Mouse (Mus musculus) MEL (cell line): ENCODE measurements around the gene Tsfm. TPM values are rescaled to one million over a fixed set of nuclear protein-coding genes. Genes with fewer than 3 reads are reported as not detected.
A peak's percentile ranks its signal among the peaks of the same experiment; 100 is the strongest.

Experiments used
- DNase-seq: peaks from one replicate; pipeline ENCODE4 v3.0.0; 2011; ENCODE audit warnings: low read depth, low spot score
- H3K27ac ChIP-seq: 2 replicates; pipeline ENCODE4 v1.5.1; 2012; ENCODE audit warnings: low read depth, mild to moderate bottlenecking, control low read depth, low read length, moderate library complexity; ENCODE audit not compliant: control insufficient read depth
- H3K27me3 ChIP-seq, 2 experiments: fragments of 150-350 bp in 1 of 2; sonication (generic) in 1 of 2; 2 replicates each; pipeline ENCODE4 v1.6.1; 2012; ENCODE audit warnings: low read length in 2 of 2, mild to moderate bottlenecking in 2 of 2, improper control_type of control experiment in 1 of 2, moderate library complexity in 1 of 2; ENCODE audit not compliant: insufficient read depth in 2 of 2, control insufficient read depth in 1 of 2
- H3K36me3 ChIP-seq, 2 experiments: 2 replicates each; pipeline ENCODE4 v1.6.1; 2012 to 2014; ENCODE audit warnings: low read length in 2 of 2, improper control_type of control experiment in 1 of 2, inconsistent platforms in 1 of 2, mild to moderate bottlenecking in 1 of 2; ENCODE audit not compliant: insufficient read depth in 2 of 2, control insufficient read depth in 1 of 2
- H3K4me1 ChIP-seq, 2 experiments: fragments of 150-350 bp in 1 of 2; sonication (generic) in 1 of 2; 2 replicates each; pipeline ENCODE4 v1.6.1; 2012; ENCODE audit warnings: low read length in 2 of 2, improper control_type of control experiment in 1 of 2, mild to moderate bottlenecking in 1 of 2; ENCODE audit not compliant: insufficient read depth in 2 of 2, control insufficient read depth in 1 of 2
- H3K4me3 ChIP-seq, 2 experiments: fragments of 150-350 bp in 1 of 2; sonication (generic) in 1 of 2; 2 replicates each; pipeline ENCODE4 v1.5.1; 2012; ENCODE audit warnings: low read depth in 2 of 2, low read length in 2 of 2, mild to moderate bottlenecking in 2 of 2, moderate library complexity in 2 of 2, control low read depth in 1 of 2, improper control_type of control experiment in 1 of 2; ENCODE audit not compliant: control insufficient read depth in 1 of 2, insufficient read depth in 1 of 2
- H3K79me2 ChIP-seq: 2 replicates; pipeline ENCODE4 v1.6.1; 2012; ENCODE audit warnings: mild to moderate bottlenecking, low read length, moderate library complexity; ENCODE audit not compliant: control insufficient read depth, poor library complexity, insufficient read depth
- H3K9ac ChIP-seq: 2 replicates; pipeline ENCODE4 v1.6.1; 2012; ENCODE audit warnings: low read depth, mild to moderate bottlenecking, control low read depth, low read length, moderate library complexity; ENCODE audit not compliant: control insufficient read depth, poor library complexity, severe bottlenecking
- H3K9me3 ChIP-seq: fragments of 150-350 bp; sonication (generic); replicated peaks from 2 replicates; pipeline ENCODE4 v1.6.1; 2012; ENCODE audit warnings: mild to moderate bottlenecking, low read length, improper control_type of control experiment, moderate library complexity; ENCODE audit not compliant: insufficient read depth
- CHD2 ChIP-seq: IDR thresholded peaks from 2 replicates; pipeline ENCODE4 v1.6.1; 2011; ENCODE audit warnings: low read length, improper control_type of control experiment
- CTCF ChIP-seq, 3 experiments: IDR thresholded peaks in 2 of 3; conservative IDR thresholded peaks in 1 of 3; 2 replicates each; pipeline ENCODE4 v1.5.1; 2011 to 2012; ENCODE audit warnings: low read length in 3 of 3, low read depth in 2 of 3, mild to moderate bottlenecking in 2 of 3, improper control_type of control experiment in 1 of 3, inconsistent platforms in 1 of 3, mixed read lengths in 1 of 3, moderate library complexity in 1 of 3; ENCODE audit not compliant: control insufficient read depth in 1 of 3, insufficient read depth in 1 of 3, poor library complexity in 1 of 3, severe bottlenecking in 1 of 3
- ELF1 ChIP-seq: IDR thresholded peaks from 2 replicates; pipeline ENCODE4 v1.6.1; 2014; ENCODE audit warnings: low read depth, mild to moderate bottlenecking, inconsistent platforms, low read length, improper control_type of control experiment, moderate library complexity
- EP300 ChIP-seq, 2 experiments: IDR thresholded peaks; 2 replicates each; pipeline ENCODE4 v1.6.1; 2011; ENCODE audit warnings: improper control_type of control experiment in 2 of 2, low read length in 2 of 2, low read depth in 1 of 2, mild to moderate bottlenecking in 1 of 2
- GABPA ChIP-seq: IDR thresholded peaks from 2 replicates; pipeline ENCODE4 v1.6.1; 2012; ENCODE audit warnings: low read depth, mild to moderate bottlenecking, inconsistent platforms, low read length, improper control_type of control experiment, moderate library complexity
- GATA1 ChIP-seq: IDR thresholded peaks from 2 replicates; pipeline ENCODE4 v1.6.1; 2011; ENCODE audit warnings: low read depth, low read length, improper control_type of control experiment
- HCFC1 ChIP-seq: IDR thresholded peaks from 2 replicates; pipeline ENCODE4 v1.6.1; 2012; ENCODE audit warnings: low read depth, mild to moderate bottlenecking, inconsistent platforms, low read length, improper control_type of control experiment, moderate library complexity
- JUND ChIP-seq: IDR thresholded peaks from 2 replicates; pipeline ENCODE4 v1.6.1; 2011; ENCODE audit warnings: low read depth, mild to moderate bottlenecking, improper control_type of control experiment, low read length
- KAT2A ChIP-seq: conservative IDR thresholded peaks from 2 replicates; pipeline ENCODE4 v1.6.1; 2012; ENCODE audit warnings: low read depth, low read length, improper control_type of control experiment, inconsistent platforms
- NELFE ChIP-seq: IDR thresholded peaks from 2 replicates; pipeline ENCODE4 v1.6.1; 2011; ENCODE audit warnings: low read depth, low read length, improper control_type of control experiment
- POLR2AphosphoS2 ChIP-seq: IDR thresholded peaks from 2 replicates; pipeline ENCODE4 v1.6.1; 2011; ENCODE audit warnings: low read length, improper control_type of control experiment
- RAD21 ChIP-seq: IDR thresholded peaks from 2 replicates; pipeline ENCODE4 v1.6.1; 2011; ENCODE audit warnings: mild to moderate bottlenecking, low read depth, low read length, improper control_type of control experiment
- RCOR1 ChIP-seq: IDR thresholded peaks from 2 replicates; pipeline ENCODE4 v1.6.1; 2012; ENCODE audit warnings: low read depth, mild to moderate bottlenecking, inconsistent platforms, low read length, improper control_type of control experiment
- SIN3A ChIP-seq: IDR thresholded peaks from 2 replicates; pipeline ENCODE4 v1.6.1; 2012; ENCODE audit warnings: low read length, improper control_type of control experiment, inconsistent platforms
- SMC3 ChIP-seq: IDR thresholded peaks from 2 replicates; pipeline ENCODE4 v1.6.1; 2011; ENCODE audit warnings: low read depth, low read length, improper control_type of control experiment
- TAL1 ChIP-seq: IDR thresholded peaks from 2 replicates; pipeline ENCODE4 v1.6.1; 2012; ENCODE audit warnings: mild to moderate bottlenecking, inconsistent platforms, low read length, moderate library complexity, mixed read lengths
- TBP ChIP-seq: IDR thresholded peaks from 2 replicates; pipeline ENCODE4 v1.8.0; 2011; ENCODE audit warnings: low read depth, low read length, improper control_type of control experiment
- TCF12 ChIP-seq: IDR thresholded peaks from 2 replicates; pipeline ENCODE4 v1.6.1; 2014; ENCODE audit warnings: low read depth, mild to moderate bottlenecking, inconsistent platforms, low read length, improper control_type of control experiment, moderate library complexity
- ZC3H11A ChIP-seq: IDR thresholded peaks from 2 replicates; pipeline ENCODE4 v1.6.1; 2012; ENCODE audit warnings: low read depth, mild to moderate bottlenecking, inconsistent platforms, low read length, improper control_type of control experiment
- ZKSCAN1 ChIP-seq: IDR thresholded peaks from 2 replicates; pipeline ENCODE4 v1.6.1; 2012; ENCODE audit warnings: low read depth, mild to moderate bottlenecking, inconsistent platforms, low read length, improper control_type of control experiment, moderate library complexity
- ZMIZ1 ChIP-seq: IDR thresholded peaks from 2 replicates; pipeline ENCODE4 v1.6.1; 2012; ENCODE audit warnings: low read depth, mild to moderate bottlenecking, inconsistent platforms, low read length, improper control_type of control experiment, moderate library complexity
- polyA plus RNA-seq, 2 experiments: library from polyadenylated mRNA; stranded (reverse) in 1 of 2; unstranded in 1 of 2; fragments of >175 nt in 1 of 2; fragments of >200 nt in 1 of 2; gene quantifications; 2 replicates each; pipeline versions ENCODE4 v1.2.1 to v1.2.4; 2012; ENCODE audit warnings: low replicate concordance in 2 of 2, low read depth in 1 of 2; ENCODE audit not compliant: insufficient read length in 2 of 2, insufficient read depth in 1 of 2, missing spikeins in 1 of 2
- total RNA-seq: library from RNA; depleted of rRNA; stranded (reverse); fragments of 300-350 nt; gene quantifications from 2 replicates; pipeline ENCODE4 v1.2.3, GENCODE M21; 2012

The Tsfm gene
- total and polyA plus RNA-seq, 3 experiments: 84.7 to 90.0 TPM; not detected in 1

- Histone ChIP-seq H3K9ac (no peak overlapping the region), H3K4me3 (no peak overlapping the region), H3K9me3 (no peaks in the 10 kb centered on the region), H3K36me3 (peaks cover 0 to 5% of the 10 kb centered on the region in 2 experiments; a peak in 2 of 4 replicates), H3K4me1 (peaks cover 2 to 5% of the 10 kb centered on the region in 2 experiments), H3K79me2 (no peaks in the 10 kb centered on the region), H3K27me3 (no peaks in the 10 kb centered on the region), H3K27ac (no peak overlapping the region)
- TF ChIP-seq TAL1 (no peak), CTCF (IDR thresholded peaks at IDR 0.05 in 2 of 3, conservative IDR thresholded peaks at IDR 0.05 in 1 of 3; ENCODE audit: control insufficient read depth in 1 of 3, insufficient read depth in 1 of 3, low read depth in 2 of 3, low read length in 3 of 3, poor library complexity in 1 of 3, severe bottlenecking in 1 of 3) (no peak), SIN3A (no peak), SMC3 (no peak), RAD21 (no peak), KAT2A (no peak), CHD2 (no peak), NELFE (no peak), ZKSCAN1 (no peak), EP300 (IDR thresholded peaks at IDR 0.05; ENCODE audit: low read depth in 1 of 2, low read length in 2 of 2) (no peak), POLR2AphosphoS2 (no peak), GABPA (no peak), RCOR1 (no peak), ZMIZ1 (no peak), TCF12 (no peak), ZC3H11A (no peak), HCFC1 (no peak), ELF1 (no peak), GATA1 (no peak)
- no peak for DNase-seq
Measured at GRCm38 (mm10) chr10:127048608-127049394, 18.2 kb upstream of the Tsfm start.

GRCm38 (mm10) chr10:127047954-127048353 is 17.3 kb upstream of the Tsfm start, which contains the start of gene Cyp27b1:
Gene Cyp27b1, plus strand, starts transcription at chr10:127048250.
- H3K4me1 ChIP-seq: peaks cover 2 to 5% of the 10 kb centered on the region in 2 experiments
- no peak within 1 kb of the TSS for H3K4me3 ChIP-seq
- TF ChIP-seq TBP (no peak), POLR2AphosphoS2 (0 out of 2 replicates have a peak, but pooled peaks have one; percentile 32), JUND (no peak)
- no peak within 1 kb of the TSS for H3K27ac ChIP-seq
- no peaks in the 10 kb centered on the region for H3K79me2 ChIP-seq
- no peak for DNase-seq
- H3K9ac ChIP-seq: no peak within 1 kb of the TSS
- H3K27me3 ChIP-seq: no peaks in the 10 kb centered on the region
- H3K36me3 ChIP-seq: peaks cover 0 to 5% of the 10 kb centered on the region in 2 experiments; a peak in 2 of 4 replicates
- no peaks in the 10 kb centered on the region for H3K9me3 ChIP-seq
